Mouse (Mus musculus): Measurements from ENCODE around the gene Abcc9. TPM values are rescaled to one million over a fixed set of nuclear protein-coding genes. Genes with fewer than 3 reads are reported as not detected.

The Abcc9 gene
- polyA plus RNA-seq, 1 experiment: 7.2 TPM

DNA sequence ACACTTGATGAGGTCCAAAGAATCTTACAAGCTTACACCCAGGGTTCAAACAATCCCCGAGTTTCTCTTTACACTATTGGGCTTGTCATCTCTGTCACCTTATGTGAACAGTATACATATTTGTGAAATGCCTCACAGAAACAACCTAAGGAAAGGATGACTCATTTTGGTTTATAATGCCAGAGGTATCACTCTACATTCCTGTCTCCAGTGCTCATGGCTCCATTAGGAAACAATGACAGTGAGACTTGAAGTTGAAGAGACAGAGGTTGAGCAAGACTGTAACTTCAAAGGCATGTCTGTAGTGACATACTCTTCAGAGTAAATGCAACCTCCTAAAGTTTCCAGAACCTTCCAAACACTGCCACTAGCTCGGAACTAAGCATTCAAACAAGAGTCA lies 153.7 kb downstream of the Abcc9 start:
- no peak for DNase-seq (ENCODE audit: low read depth)

- DNase-seq (ENCODE audit: low read depth): no peak
Observed at GRCm38 (mm10) chr6:142545132-142545531, 157.0 kb downstream of the Abcc9 start.

DNA sequence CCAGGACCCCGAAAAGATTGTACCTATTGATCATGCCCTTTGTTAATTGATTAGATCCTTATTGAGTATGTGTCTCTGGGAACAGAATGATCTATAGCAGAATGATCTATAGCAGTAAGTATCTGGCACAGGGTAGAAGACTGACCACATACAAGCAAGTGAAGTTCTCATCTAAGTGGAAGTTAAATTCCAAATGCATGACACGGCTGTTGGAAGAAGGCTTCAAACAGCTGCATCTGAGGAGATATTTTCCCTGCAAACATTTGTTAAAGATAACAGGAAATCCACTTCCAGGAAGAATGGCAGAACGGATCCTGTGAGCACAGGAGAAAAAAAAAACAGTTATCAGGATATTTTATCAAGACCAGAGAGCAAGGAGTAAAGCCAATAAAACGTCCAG lies 158.5 kb downstream of the Abcc9 start:
- no peak for DNase-seq (ENCODE audit: low read depth)

DNA sequence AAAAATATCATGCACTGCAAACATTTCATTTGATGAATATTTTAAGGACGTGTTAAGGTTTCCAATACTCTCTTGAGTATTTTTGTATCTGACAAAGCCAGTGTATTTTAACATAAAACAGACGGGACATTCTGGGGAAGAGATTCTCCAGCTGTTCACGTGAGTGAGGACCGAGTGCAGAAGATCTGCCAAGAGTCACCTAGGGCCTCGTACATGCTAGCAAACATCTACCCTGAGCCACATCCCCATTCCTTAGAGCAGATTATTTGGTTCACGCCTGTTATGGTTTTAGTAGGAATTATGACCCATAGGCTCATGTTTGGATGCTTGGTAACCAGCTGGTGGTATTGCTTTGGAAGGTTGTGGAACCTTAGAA lies 159.3 kb downstream of the Abcc9 start:
- no peak for DNase-seq (ENCODE audit: low read depth)

GRCm38 (mm10) chr6:142542082-142542799 lies 159.9 kb downstream of the Abcc9 start:
- DNase-seq (ENCODE audit: low read depth): no peak

GRCm38 (mm10) chr6:142540561-142541160 lies 161.5 kb downstream of the Abcc9 start:
- no peak for DNase-seq (ENCODE audit: low read depth)

DNA sequence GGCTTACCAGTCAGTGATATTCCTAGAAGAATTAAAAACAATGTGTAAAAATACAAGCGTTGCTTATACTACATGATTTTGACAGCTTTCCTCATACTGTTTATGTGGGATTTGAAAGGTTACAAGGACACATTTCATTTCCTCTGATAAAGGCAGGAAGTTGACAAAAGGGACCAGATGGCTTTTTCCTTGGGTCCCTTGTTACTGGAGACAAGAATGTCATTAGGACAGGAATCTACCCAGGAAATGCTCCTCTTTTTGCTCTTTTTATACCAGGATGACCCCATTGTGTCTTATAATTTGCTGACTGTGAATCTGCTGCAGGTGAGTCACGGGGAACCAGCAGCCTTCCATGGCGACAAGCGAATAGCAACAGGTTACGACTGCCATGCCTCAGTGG lies 162.0 kb downstream of the Abcc9 start:
- DNase-seq (ENCODE audit: low read depth): no peak

DNA sequence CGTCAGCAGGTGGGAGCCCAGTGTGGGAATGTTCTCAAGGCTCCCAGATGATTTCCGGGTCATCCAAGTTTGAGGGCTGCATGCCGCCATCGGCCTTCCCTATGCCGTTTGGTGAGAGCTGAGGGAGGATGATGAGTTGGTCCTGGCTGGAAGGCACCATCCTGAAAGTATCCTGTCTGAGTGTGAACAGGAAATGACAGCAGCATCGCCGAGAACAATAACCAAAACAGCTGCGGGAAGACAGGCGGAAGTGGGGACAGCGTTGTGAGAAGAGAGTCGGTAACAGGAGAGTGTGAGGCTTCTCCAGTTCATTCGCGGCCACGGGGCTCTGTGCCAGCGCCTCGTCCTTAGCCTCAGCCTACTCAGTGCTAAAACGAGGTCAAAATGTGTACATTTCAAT lies 163.6 kb downstream of the Abcc9 start:
- no peak for DNase-seq (ENCODE audit: low read depth)

Other genes starting within 250 kb of the Abcc9 start
- 5.6 and 19.9 TPM in 2 replicates for gene Gys2, start 229.2 kb downstream of the Abcc9 start, polyA plus RNA-seq (2012; rRNA removed)
- 275 and 419 TPM in 2 replicates for gene Ldhb, start 194.4 kb downstream of the Abcc9 start, polyA plus RNA-seq (2012; rRNA removed)
- 16.9 and 22.6 TPM in 2 replicates for gene Kcnj8, start 130.7 kb downstream of the Abcc9 start, polyA plus RNA-seq (2012; rRNA removed)
- gene Cmas, start 54.4 kb upstream of the Abcc9 start, polyA plus RNA-seq (2012; rRNA removed): 16.1 and 16.9 TPM in 2 replicates
- not detected in 2 replicates for gene Sult6b2, start 102.2 kb upstream of the Abcc9 start, polyA plus RNA-seq (2012; rRNA removed)